Mouse (Mus musculus): ENCODE data around the gene Orai3. TPM values are rescaled to one million over a fixed set of nuclear protein-coding genes. Genes with fewer than 3 reads are reported as not detected.

Gene Orai3
- polyA plus RNA-seq, 1 experiment: 50.3 TPM

GRCm38 (mm10) chr7:127745251-127745651, 24.4 kb upstream of the Orai3 start:
- peak; percentile 85 to 86 for DNase-seq (ENCODE audit: low read depth in 1 of 2, low spot score in 2 of 2)

DNA sequence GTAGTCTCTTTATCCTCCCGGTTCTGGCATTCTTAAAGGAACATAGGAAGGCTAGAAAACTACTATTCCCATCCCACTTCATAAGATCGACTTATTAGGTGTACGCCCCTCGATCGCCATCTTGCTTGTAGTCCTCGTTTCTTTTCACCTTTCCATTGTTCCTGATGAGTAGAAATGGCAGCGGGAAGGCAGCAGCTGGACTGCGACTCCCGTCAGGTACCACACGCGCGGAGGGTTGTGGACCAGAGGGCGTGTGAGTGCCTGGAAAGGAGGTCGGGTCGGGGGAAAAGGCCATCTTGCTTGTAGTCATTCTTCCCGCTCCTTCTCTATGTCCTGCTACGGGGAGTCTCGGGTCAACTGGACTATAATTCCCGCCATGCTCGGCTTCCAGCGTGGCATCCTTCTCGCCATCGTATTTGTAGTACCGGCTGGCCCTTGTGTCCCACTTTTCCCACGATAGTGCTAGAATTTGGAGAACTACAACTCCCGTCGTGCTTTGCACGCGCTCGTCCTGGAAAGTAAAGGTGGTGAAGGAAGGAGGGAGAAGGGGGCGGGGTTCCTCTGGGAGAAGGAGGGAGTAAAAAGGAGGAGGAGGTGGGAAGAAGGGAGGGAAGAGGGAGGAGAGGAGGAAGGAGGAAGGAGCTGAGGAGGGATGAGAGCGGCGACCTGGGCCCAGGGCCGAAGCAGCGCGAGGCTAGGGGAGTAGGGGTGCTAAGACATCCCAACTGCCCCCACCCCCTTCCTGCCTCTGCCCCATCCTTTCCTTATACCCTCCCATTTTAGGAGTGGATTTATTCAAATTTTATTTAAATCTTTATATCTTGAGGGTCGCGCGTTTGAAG, 23.7 kb upstream of the Orai3 start:
- H3K27me3 ChIP-seq (ENCODE audit: control insufficient read depth, insufficient read depth, low read length): no peaks in the 10 kb centered on the region
- H3K36me3 ChIP-seq (ENCODE audit: control insufficient read depth, insufficient read depth, low read length): peaks cover 1% of the 10 kb centered on the region; the same call in 1 of the 2 replicates
- TF ChIP-seq CTCF (IDR thresholded peaks at IDR 0.05; ENCODE audit: extremely low read depth, insufficient read depth, insufficient read length, insufficient replicate concordance) (no peak), POLR2A (IDR thresholded peaks at IDR 0.05; ENCODE audit: low read depth, low read length) (no peak)
- peaks cover 6% of the 10 kb centered on the region; the same call in 1 of the 2 replicates for H3K4me1 ChIP-seq (ENCODE audit: control insufficient read depth, insufficient read depth, insufficient read length)
- DNase-seq (ENCODE audit: low read depth in 1 of 2, low spot score in 2 of 2): peak; percentile 63 to 64
- under 1% methylated on average over 37 of the region's 39 CpGs for WGBS
- peak overlapping the region; percentile 87 for H3K4me3 ChIP-seq (ENCODE audit: extremely low read depth, insufficient read depth, insufficient read length)
- peak overlapping the region; percentile 87 for H3K27ac ChIP-seq (ENCODE audit: insufficient read depth, low read length)

More at GRCm38 (mm10) chr7:127745251-127745651, 24.4 kb upstream of the Orai3 start:
- WGBS: under 1% methylated on average over 19 of the region's 19 CpGs
- Histone ChIP-seq H3K4me1 (ENCODE audit: control insufficient read depth, insufficient read depth, insufficient read length) (peaks cover 6% of the 10 kb centered on the region; the same call in 1 of the 2 replicates), H3K36me3 (ENCODE audit: control insufficient read depth, insufficient read depth, low read length) (no peaks in the 10 kb centered on the region; the same call in 1 of the 2 replicates), H3K27me3 (ENCODE audit: control insufficient read depth, insufficient read depth, low read length) (no peaks in the 10 kb centered on the region), H3K4me3 (ENCODE audit: extremely low read depth, insufficient read depth, insufficient read length) (peak overlapping the region; percentile 87), H3K27ac (ENCODE audit: insufficient read depth, low read length) (peak overlapping the region; percentile 87)
- TF ChIP-seq CTCF (IDR thresholded peaks at IDR 0.05; ENCODE audit: extremely low read depth, insufficient read depth, insufficient read length, insufficient replicate concordance) (no peak), POLR2A (IDR thresholded peaks at IDR 0.05; ENCODE audit: low read depth, low read length) (no peak)

GRCm38 (mm10) chr7:127746494-127747491, 22.8 kb upstream of the Orai3 start:
- peaks cover 5% of the 10 kb centered on the region for H3K36me3 ChIP-seq (ENCODE audit: control insufficient read depth, insufficient read depth, low read length)
- H3K27me3 ChIP-seq (ENCODE audit: control insufficient read depth, insufficient read depth, low read length): no peaks in the 10 kb centered on the region
- TF ChIP-seq POLR2A (IDR thresholded peaks at IDR 0.05; ENCODE audit: low read depth, low read length) (no peak), CTCF (IDR thresholded peaks at IDR 0.05; ENCODE audit: extremely low read depth, insufficient read depth, insufficient read length, insufficient replicate concordance) (no peak)
- WGBS: 2% methylated on average over 57 of the region's 62 CpGs
- peaks cover 6% of the 10 kb centered on the region; the same call in 1 of the 2 replicates for H3K4me1 ChIP-seq (ENCODE audit: control insufficient read depth, insufficient read depth, insufficient read length)
- no peak for DNase-seq (ENCODE audit: low read depth in 1 of 2, low spot score in 2 of 2)
- H3K4me3 ChIP-seq (ENCODE audit: extremely low read depth, insufficient read depth, insufficient read length): peak overlapping the region; percentile 87
- no peak overlapping the region for H3K27ac ChIP-seq (ENCODE audit: insufficient read depth, low read length)

GRCm38 (mm10) chr7:127747559-127748234, 21.9 kb upstream of the Orai3 start:
- Histone ChIP-seq H3K27ac (ENCODE audit: insufficient read depth, low read length) (no peak overlapping the region), H3K27me3 (ENCODE audit: control insufficient read depth, insufficient read depth, low read length) (no peaks in the 10 kb centered on the region), H3K4me1 (ENCODE audit: control insufficient read depth, insufficient read depth, insufficient read length) (peaks cover 6% of the 10 kb centered on the region; the same call in 1 of the 2 replicates), H3K36me3 (ENCODE audit: control insufficient read depth, insufficient read depth, low read length) (peaks cover 9% of the 10 kb centered on the region), H3K4me3 (ENCODE audit: extremely low read depth, insufficient read depth, insufficient read length) (no peak overlapping the region)
- TF ChIP-seq POLR2A (IDR thresholded peaks at IDR 0.05; ENCODE audit: low read depth, low read length): no peak
- no peak for TF ChIP-seq CTCF (IDR thresholded peaks at IDR 0.05; ENCODE audit: extremely low read depth, insufficient read depth, insufficient read length, insufficient replicate concordance)
- 88% methylated on average over 6 of the region's 6 CpGs for WGBS
- no peak for DNase-seq (ENCODE audit: low read depth in 1 of 2, low spot score in 2 of 2)

DNA sequence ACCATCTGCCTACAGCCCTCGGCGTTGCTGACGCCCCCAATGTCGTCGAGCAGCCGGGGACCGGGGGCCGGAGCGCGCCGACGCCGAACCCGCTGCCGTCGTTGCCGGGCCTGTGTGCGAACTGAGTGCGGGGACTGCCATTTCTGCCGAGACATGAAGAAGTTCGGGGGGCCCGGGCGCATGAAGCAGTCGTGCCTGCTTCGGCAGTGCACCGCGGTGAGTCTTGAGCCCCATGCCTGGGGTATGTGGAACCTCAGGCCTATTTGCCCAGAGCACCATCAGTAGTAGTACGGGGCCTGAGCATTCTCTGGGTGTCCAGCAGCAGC, 21.4 kb upstream of the Orai3 start:
- no peak for DNase-seq (ENCODE audit: low read depth in 1 of 2, low spot score in 2 of 2)
- Histone ChIP-seq H3K4me1 (ENCODE audit: control insufficient read depth, insufficient read depth, insufficient read length) (peaks cover 6% of the 10 kb centered on the region; the same call in 1 of the 2 replicates), H3K36me3 (ENCODE audit: control insufficient read depth, insufficient read depth, low read length) (peaks cover 9% of the 10 kb centered on the region), H3K27me3 (ENCODE audit: control insufficient read depth, insufficient read depth, low read length) (no peaks in the 10 kb centered on the region), H3K4me3 (ENCODE audit: extremely low read depth, insufficient read depth, insufficient read length) (no peak overlapping the region), H3K27ac (ENCODE audit: insufficient read depth, low read length) (no peak overlapping the region)
- WGBS: 95% methylated on average over 28 of the region's 28 CpGs
- TF ChIP-seq CTCF (IDR thresholded peaks at IDR 0.05; ENCODE audit: extremely low read depth, insufficient read depth, insufficient read length, insufficient replicate concordance): no peak
- no peak for TF ChIP-seq POLR2A (IDR thresholded peaks at IDR 0.05; ENCODE audit: low read depth, low read length)
